Mouse (Mus musculus) myocyte (in vitro differentiated cells): Measurements from ENCODE around the gene Hdac7. TPM values are rescaled to one million over a fixed set of nuclear protein-coding genes. Genes with fewer than 3 reads are reported as not detected.

Experiments
- H3K27me3 ChIP-seq: one replicate; pipeline ENCODE4 v1.6.1; 2011; ENCODE audit not compliant: control insufficient read depth, insufficient read depth, insufficient read length
- H3K36me3 ChIP-seq: one replicate; pipeline ENCODE4 v1.6.1; 2011; ENCODE audit not compliant: control insufficient read depth, insufficient read depth
- H3K4me2 ChIP-seq: one replicate; pipeline ENCODE4 v1.6.1; 2011; ENCODE audit warnings: low read depth, control low read depth
- H3K4me3 ChIP-seq: one replicate; pipeline ENCODE4 v1.5.1; 2011; ENCODE audit warnings: mild to moderate bottlenecking, control low read depth, moderate library complexity
- H3K79me2 ChIP-seq: one replicate; pipeline ENCODE4 v1.6.1; 2011; ENCODE audit not compliant: control insufficient read depth, insufficient read depth
- H3ac ChIP-seq: one replicate; pipeline ENCODE4 v1.6.1; 2011; ENCODE audit not compliant: control insufficient read depth, insufficient read length
- CEBPB ChIP-seq: IDR thresholded peaks from 2 replicates; pipeline ENCODE4 v1.6.1; 2011; ENCODE audit warnings: mild to moderate bottlenecking, moderate library complexity; ENCODE audit not compliant: poor library complexity, insufficient read depth, severe bottlenecking
- E2F4 ChIP-seq: IDR thresholded peaks from one replicate; pipeline ENCODE4 v1.6.1; 2011; ENCODE audit warnings: mild to moderate bottlenecking, control low read depth, moderate library complexity; ENCODE audit not compliant: insufficient read depth
- MAX ChIP-seq: IDR thresholded peaks from one replicate; pipeline ENCODE4 v1.6.1; 2011; ENCODE audit warnings: low read depth, mild to moderate bottlenecking, control low read depth
- MYOD1 ChIP-seq, 3 experiments: IDR thresholded peaks; one replicate each; pipeline ENCODE4 v1.6.1; 2011; ENCODE audit warnings: control low read depth in 2 of 3, low read depth in 2 of 3, mild to moderate bottlenecking in 2 of 3, moderate library complexity in 1 of 3; ENCODE audit not compliant: insufficient read length in 2 of 3, control insufficient read depth in 1 of 3
- MYOG ChIP-seq, 3 experiments: IDR thresholded peaks; one replicate each; pipeline ENCODE4 v1.6.1; 2011; ENCODE audit warnings: control low read depth in 2 of 3, low read depth in 2 of 3, mild to moderate bottlenecking in 2 of 3; ENCODE audit not compliant: insufficient read length in 2 of 3, control insufficient read depth in 1 of 3, insufficient read depth in 1 of 3
- POLR2A ChIP-seq: IDR thresholded peaks from one replicate; pipeline ENCODE4 v1.6.1; 2011; ENCODE audit warnings: low read depth, mild to moderate bottlenecking, control low read depth, moderate library complexity; ENCODE audit not compliant: insufficient read length
- POLR2AphosphoS2 ChIP-seq: IDR thresholded peaks from one replicate; pipeline ENCODE4 v1.6.1; 2011; ENCODE audit warnings: low read depth, control low read depth; ENCODE audit not compliant: insufficient read length
- REST ChIP-seq: IDR thresholded peaks from one replicate; pipeline ENCODE4 v1.6.1; 2011; ENCODE audit warnings: mild to moderate bottlenecking, control low read depth, moderate library complexity; ENCODE audit not compliant: insufficient read depth, insufficient read length
- SRF ChIP-seq: IDR thresholded peaks from one replicate; pipeline ENCODE4 v1.6.1; 2011; ENCODE audit warnings: low read depth; ENCODE audit not compliant: control insufficient read depth, insufficient read length
- TCF12 ChIP-seq: IDR thresholded peaks from one replicate; pipeline ENCODE4 v1.6.1; 2011; ENCODE audit warnings: mild to moderate bottlenecking, control low read depth; ENCODE audit not compliant: poor library complexity, insufficient read depth, severe bottlenecking
- TCF3 ChIP-seq: IDR thresholded peaks from one replicate; pipeline ENCODE4 v1.6.1; 2011; ENCODE audit warnings: low read depth, control low read depth; ENCODE audit not compliant: insufficient read length
- USF1 ChIP-seq: IDR thresholded peaks from one replicate; pipeline ENCODE4 v1.6.1; 2011; ENCODE audit warnings: low read depth, mild to moderate bottlenecking, control low read depth, moderate library complexity
- polyA plus RNA-seq: library from polyadenylated mRNA; unstranded; fragments of >200 nt; fragmentation: generic; extraction: Trizol; gene quantifications from one replicate; pipeline ENCODE4 v1.2.1, GENCODE M21; 2012; ENCODE audit warnings: missing spikeins

Hdac7 gene
- polyA plus RNA-seq, 1 experiment, result 17.4 TPM

DNA sequence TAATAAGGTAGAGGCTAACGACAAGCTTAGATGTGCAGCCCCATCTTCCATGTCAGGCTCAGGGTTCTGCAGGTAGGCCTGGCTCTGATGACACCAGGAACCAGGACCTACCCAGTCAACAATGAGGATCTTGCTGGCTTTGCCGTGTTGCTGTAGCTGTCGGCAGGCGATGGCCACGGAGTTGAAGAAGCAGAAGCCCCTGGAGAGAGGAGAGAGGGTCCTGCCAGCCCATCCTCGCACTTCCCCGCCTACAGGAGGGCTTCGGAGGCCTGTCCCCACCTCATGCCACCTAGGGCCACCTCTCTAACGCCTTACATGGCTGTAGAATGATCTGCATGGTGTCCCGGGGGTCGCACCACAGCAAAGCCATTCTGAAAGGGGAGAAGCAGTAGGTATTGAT lies 44.9 kb downstream of the Hdac7 start:
- Histone ChIP-seq H3K79me2 (no peaks in the 10 kb centered on the region), H3K4me3 (no peak overlapping the region), H3K4me2 (no peak overlapping the region), H3ac (no peak overlapping the region), H3K36me3 (peaks cover 37% of the 10 kb centered on the region), H3K27me3 (no peaks in the 10 kb centered on the region)
- no peak for TF ChIP-seq REST
- TF ChIP-seq CEBPB, result no peak
- no peak for TF ChIP-seq MAX
- no peak for TF ChIP-seq TCF3
- TF ChIP-seq SRF, result no peak
- TF ChIP-seq E2F4, result no peak
- no peak for TF ChIP-seq USF1
- no peak for TF ChIP-seq MYOG (IDR thresholded peaks at IDR 0.05; ENCODE audit: control insufficient read depth in 1 of 3, insufficient read depth in 1 of 3, insufficient read length in 2 of 3, low read depth in 2 of 3)
- TF ChIP-seq TCF12, result no peak
- no peak for TF ChIP-seq POLR2AphosphoS2
- TF ChIP-seq MYOD1 (IDR thresholded peaks at IDR 0.05; ENCODE audit: control insufficient read depth in 1 of 3, insufficient read length in 2 of 3, low read depth in 2 of 3), result no peak
- no peak for TF ChIP-seq POLR2A

GRCm38 (mm10) chr15:97798134-97798533 lies 46.2 kb downstream of the Hdac7 start:
- Histone ChIP-seq H3K4me3 (no peak overlapping the region), H3K36me3 (peaks cover 35% of the 10 kb centered on the region), H3K4me2 (no peak overlapping the region), H3K27me3 (no peaks in the 10 kb centered on the region), H3ac (no peak overlapping the region), H3K79me2 (no peaks in the 10 kb centered on the region)
- no peak for TF ChIP-seq TCF12
- TF ChIP-seq MAX, result no peak
- no peak for TF ChIP-seq POLR2AphosphoS2
- TF ChIP-seq E2F4, result no peak
- no peak for TF ChIP-seq CEBPB
- no peak for TF ChIP-seq MYOD1 (IDR thresholded peaks at IDR 0.05; ENCODE audit: control insufficient read depth in 1 of 3, insufficient read length in 2 of 3, low read depth in 2 of 3)

DNA sequence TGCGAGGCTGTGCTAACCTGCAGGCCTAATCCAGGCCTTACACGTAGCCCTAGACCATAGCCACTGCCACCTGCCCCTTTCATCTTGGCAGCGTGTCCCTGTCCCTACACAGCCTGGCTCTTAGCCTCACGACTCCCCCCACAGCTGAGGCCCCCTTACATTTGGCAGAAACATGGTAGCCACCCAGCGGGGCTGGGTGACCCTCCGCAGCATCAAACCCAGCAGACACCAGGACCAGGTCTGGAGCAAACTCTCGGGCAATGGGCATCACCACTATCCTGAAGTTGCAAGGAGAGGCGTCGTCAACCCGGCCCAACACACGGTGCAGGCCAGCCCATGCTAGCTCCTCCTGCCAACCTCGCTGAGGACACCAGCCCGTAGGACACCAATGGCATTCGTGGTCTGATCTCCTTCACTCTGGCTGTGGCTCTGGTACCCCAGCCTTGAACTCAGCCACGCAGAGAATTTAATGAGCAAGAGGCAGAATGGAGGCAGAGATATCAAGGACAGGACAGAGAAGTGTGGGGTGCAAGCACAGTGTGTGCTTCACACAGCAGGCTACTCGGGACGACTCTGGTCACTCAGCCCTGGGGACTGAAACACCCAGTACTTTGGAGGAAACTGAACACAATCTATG lies 47.5 kb downstream of the Hdac7 start:
- H3K79me2 ChIP-seq, result no peaks in the 10 kb centered on the region
- peaks cover 48% of the 10 kb centered on the region for H3K36me3 ChIP-seq
- no peaks in the 10 kb centered on the region for H3K27me3 ChIP-seq
- no peak overlapping the region for H3K4me2 ChIP-seq
- H3ac ChIP-seq, result no peak overlapping the region
- H3K4me3 ChIP-seq, result no peak overlapping the region
- no peak for TF ChIP-seq POLR2A
- TF ChIP-seq POLR2AphosphoS2, result no peak
- TF ChIP-seq TCF12, result no peak
- no peak for TF ChIP-seq REST
- no peak for TF ChIP-seq USF1
- no peak for TF ChIP-seq CEBPB
- TF ChIP-seq MYOD1 (IDR thresholded peaks at IDR 0.05; ENCODE audit: control insufficient read depth in 1 of 3, insufficient read length in 2 of 3, low read depth in 2 of 3), result no peak
- no peak for TF ChIP-seq SRF
- no peak for TF ChIP-seq E2F4

DNA sequence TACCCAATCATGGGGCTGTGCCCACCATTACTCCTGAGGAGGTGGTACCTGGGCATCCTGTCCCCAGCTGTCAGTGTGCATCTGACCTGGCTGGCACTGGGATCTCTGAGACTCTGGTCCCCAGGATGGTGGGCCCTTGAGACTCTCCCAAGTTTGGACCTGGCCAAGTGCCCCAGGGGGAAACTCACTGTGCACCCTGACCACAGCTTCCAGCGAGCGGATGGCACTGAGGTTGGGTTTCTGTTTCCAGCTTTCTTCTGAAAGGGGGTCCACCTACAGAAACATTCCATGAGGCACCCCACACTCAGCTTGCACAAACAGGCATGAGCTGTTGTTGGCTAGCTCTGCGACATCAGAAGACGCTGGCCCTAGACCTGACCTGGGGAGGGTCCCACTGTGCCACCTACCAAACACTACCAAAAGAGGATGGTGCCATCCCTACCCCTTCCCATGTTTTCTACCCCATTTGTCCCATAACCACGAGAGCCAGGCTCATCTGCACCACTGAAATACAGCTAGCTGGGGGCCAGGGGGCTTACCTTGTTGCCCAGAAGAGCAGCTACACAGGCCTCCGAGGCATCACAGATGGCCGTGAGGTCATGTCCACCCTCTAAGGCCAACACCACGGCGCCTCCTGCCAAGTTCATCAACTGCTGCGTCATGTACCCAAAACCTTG lies 48.6 kb downstream of the Hdac7 start:
- Histone ChIP-seq H3ac (no peak overlapping the region), H3K27me3 (no peaks in the 10 kb centered on the region), H3K4me2 (no peak overlapping the region), H3K79me2 (no peaks in the 10 kb centered on the region), H3K4me3 (no peak overlapping the region), H3K36me3 (peaks cover 48% of the 10 kb centered on the region)
- TF ChIP-seq CEBPB, result no peak
- no peak for TF ChIP-seq SRF
- TF ChIP-seq TCF12, result no peak
- TF ChIP-seq POLR2AphosphoS2, result no peak
- no peak for TF ChIP-seq REST
- no peak for TF ChIP-seq MYOD1 (IDR thresholded peaks at IDR 0.05; ENCODE audit: control insufficient read depth in 1 of 3, insufficient read length in 2 of 3, low read depth in 2 of 3)
- TF ChIP-seq E2F4, result no peak
- TF ChIP-seq POLR2A, result no peak
- no peak for TF ChIP-seq TCF3
- TF ChIP-seq MYOG (IDR thresholded peaks at IDR 0.05; ENCODE audit: control insufficient read depth in 1 of 3, insufficient read depth in 1 of 3, insufficient read length in 2 of 3, low read depth in 2 of 3), result no peak
- no peak for TF ChIP-seq MAX
- TF ChIP-seq USF1, result no peak
